Mouse (Mus musculus): Measurements from ENCODE around the gene Raf1.

DNA sequence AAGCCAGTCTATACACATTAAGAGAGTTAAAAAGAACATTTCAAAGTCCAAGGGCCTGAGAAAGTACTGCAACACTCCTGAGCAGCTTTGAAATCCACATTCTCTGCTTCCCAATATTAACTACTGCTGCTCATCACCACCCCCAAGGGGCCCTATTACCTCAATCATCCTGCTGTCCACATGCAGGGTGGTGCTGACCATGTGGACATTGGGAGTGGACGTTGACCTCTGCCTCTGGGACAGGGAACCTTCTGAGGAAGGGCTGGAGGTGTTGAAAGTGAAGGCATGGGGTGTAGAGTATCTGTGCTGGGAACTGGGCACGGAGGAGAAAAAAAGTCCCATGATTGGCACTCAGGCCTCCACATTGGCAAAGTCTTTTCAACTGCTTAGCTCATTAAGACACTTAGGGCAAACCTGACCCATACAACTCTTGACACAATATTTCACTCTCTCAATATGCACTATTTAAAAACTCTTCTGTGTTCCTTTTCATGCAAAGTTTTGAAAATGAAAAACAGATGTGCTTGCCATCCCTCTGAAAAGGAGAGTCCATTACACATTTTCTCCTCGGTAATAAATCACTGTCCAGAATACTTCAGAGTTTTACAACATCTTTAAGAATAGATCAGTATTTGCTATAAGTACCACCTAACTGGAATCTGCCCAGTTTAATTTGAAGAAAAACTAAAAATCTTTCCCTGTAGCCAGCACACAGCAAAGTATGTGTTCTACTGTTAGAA is 45.2 kb downstream of the Raf1 start:
- no peak for TF ChIP-seq CTCF (IDR thresholded peaks at IDR 0.05)
- no peak for TF ChIP-seq EP300 (IDR thresholded peaks at IDR 0.05; ENCODE audit: insufficient read depth, low read depth, low read length)
